7 mouse cellular contexts compared by ENCODE assay signal in genomic region chr17:11962808-11963207, GRCm38 (mm10).
DNase-seq lines count a peak whose midpoint lies in the region; ATAC-seq lines count a peak whose summit lies in the region.

No protein-coding gene starts in this region.

- peak overlapping the region; percentile 54 for H3K27ac ChIP-seq in midbrain, embryonic 13.5 days
- no peak overlapping the region for H3K27ac ChIP-seq in midbrain, embryonic 10.5 days (replicated peaks)
- H3K27ac ChIP-seq in forebrain, embryonic 12.5 days, result 0 out of 2 replicates have a peak overlapping the region, but pooled peaks have one; percentile 25

- 36% methylated on average over 11 of the region's 11 CpGs for WGBS in midbrain, embryonic 13.5 days
- 55% methylated on average over 11 of the region's 11 CpGs for WGBS in midbrain, embryonic 10.5 days
- WGBS in forebrain, embryonic 12.5 days, result 34% methylated on average over 11 of the region's 11 CpGs

- H3K9ac ChIP-seq in midbrain, embryonic 13.5 days (replicated peaks), result no peak overlapping the region
- H3K9ac ChIP-seq in forebrain, embryonic 12.5 days, result no peak overlapping the region

- no peak overlapping the region for H3K4me3 ChIP-seq in midbrain, embryonic 13.5 days (replicated peaks)
- H3K4me3 ChIP-seq in midbrain, embryonic 10.5 days, result no peak overlapping the region
- no peak overlapping the region; the same call in 1 of the 2 replicates for H3K4me3 ChIP-seq in forebrain, embryonic 12.5 days (replicated peaks)

- no peaks in the 10 kb centered on the region; the same call in 1 of the 2 replicates for H3K9me3 ChIP-seq in midbrain, embryonic 13.5 days
- 0 out of 2 replicates have a peak, but pooled peaks cover 9% of the 10 kb centered on the region for H3K9me3 ChIP-seq in midbrain, embryonic 10.5 days (replicated peaks)
- peaks cover 4% of the 10 kb centered on the region; the same call in 1 of the 2 replicates for H3K9me3 ChIP-seq in forebrain, embryonic 12.5 days

- no peak for DNase-seq in midbrain, embryonic 10.5 days (ENCODE audit: low spot score)
- peak; percentile 60 to 67 for DNase-seq in left cerebral cortex, postnatal 14 days (ENCODE audit: low spot score in 2 of 2)
- peak; percentile 65 for DNase-seq in telencephalon, adult 2 months (ENCODE audit: low read depth, low spot score)
- no peak for DNase-seq in thymus, postnatal 0 days (ENCODE audit: low spot score)
- DNase-seq in lung, adult 18-20 months, result no peak

- intact Hi-C loops in left cerebral cortex, postnatal 14 days (cut with DNase I), result no loop called here

- H3K27me3 ChIP-seq in midbrain, embryonic 13.5 days, result no peaks in the 10 kb centered on the region
- H3K27me3 ChIP-seq in midbrain, embryonic 10.5 days (ENCODE audit: low read depth, poor library complexity, severe bottlenecking), result no peaks in the 10 kb centered on the region
- H3K27me3 ChIP-seq in forebrain, embryonic 12.5 days, result no peaks in the 10 kb centered on the region

- H3K4me1 ChIP-seq in midbrain, embryonic 13.5 days (replicated peaks), result peaks cover 4% of the 10 kb centered on the region; the same call in 1 of the 2 replicates
- peaks cover 6% of the 10 kb centered on the region for H3K4me1 ChIP-seq in midbrain, embryonic 10.5 days
- H3K4me1 ChIP-seq in forebrain, embryonic 12.5 days, result peaks cover 4% of the 10 kb centered on the region

- peak; percentile 53; the same call in 1 of the 2 replicates for ATAC-seq in midbrain, embryonic 13.5 days
- ATAC-seq in forebrain, embryonic 12.5 days (ENCODE audit: low FRiP score), result no peak

- H3K4me2 ChIP-seq in midbrain, embryonic 13.5 days (replicated peaks), result peak overlapping the region; percentile 19
- H3K4me2 ChIP-seq in forebrain, embryonic 12.5 days, result peak overlapping the region; percentile 24; the same call in 1 of the 2 replicates

- no peaks in the 10 kb centered on the region for H3K36me3 ChIP-seq in midbrain, embryonic 13.5 days
- H3K36me3 ChIP-seq in midbrain, embryonic 10.5 days, result no peaks in the 10 kb centered on the region
- H3K36me3 ChIP-seq in forebrain, embryonic 12.5 days (replicated peaks), result no peaks in the 10 kb centered on the region

Comparison
In these comparisons a context has a peak if more than half of its experiments do, and no peak if none do; other contexts are left out.
1. DNase-seq: peak in left cerebral cortex, postnatal 14 days (2 of 2) and telencephalon, adult 2 months (single experiment); none in midbrain, embryonic 10.5 days (single experiment), thymus, postnatal 0 days (single experiment) and lung, adult 18-20 months (0 of 2).